Mouse (Mus musculus) cerebellum, adult 8-10 months (tissue): ENCODE measurements at regions not wholly inside any gene's neighbourhood (a gene's known extent, or its start where the extent isn't known, plus 50 kb on each side); places are given as distances from the start of the nearest gene placed in this dataset.
A peak's percentile ranks its signal among the peaks of the same experiment; 100 is the strongest.

Experiments used
- DNase-seq: peaks from one replicate; pipeline ENCODE4 v3.0.0; 2022

- DNase-seq = no peak
These were observed 802.1 kb downstream of the Nr2f2 start for GRCm38 (mm10) chr7:69564432-69564831.

DNA sequence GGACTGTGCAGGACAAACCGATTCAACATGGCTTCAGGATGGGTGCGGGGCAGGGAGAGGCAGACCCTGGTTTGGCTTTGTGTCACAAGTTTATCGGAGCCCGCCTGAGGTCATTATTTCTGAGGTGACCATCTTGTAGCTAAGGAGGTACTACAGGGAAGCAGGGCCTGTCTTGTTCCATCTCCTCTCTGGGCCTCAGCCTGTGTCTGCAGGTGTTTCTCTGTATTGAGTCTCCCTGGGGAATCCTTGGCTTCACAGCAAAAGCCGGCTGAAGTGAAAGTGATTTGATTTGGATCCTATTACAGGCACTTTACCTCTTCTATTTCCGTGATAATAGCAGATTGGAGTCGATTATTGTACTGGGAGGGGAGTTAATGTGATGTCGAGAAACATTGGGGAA lies 805.7 kb upstream of the Arrdc4 start:
- DNase-seq = no peak

DNA sequence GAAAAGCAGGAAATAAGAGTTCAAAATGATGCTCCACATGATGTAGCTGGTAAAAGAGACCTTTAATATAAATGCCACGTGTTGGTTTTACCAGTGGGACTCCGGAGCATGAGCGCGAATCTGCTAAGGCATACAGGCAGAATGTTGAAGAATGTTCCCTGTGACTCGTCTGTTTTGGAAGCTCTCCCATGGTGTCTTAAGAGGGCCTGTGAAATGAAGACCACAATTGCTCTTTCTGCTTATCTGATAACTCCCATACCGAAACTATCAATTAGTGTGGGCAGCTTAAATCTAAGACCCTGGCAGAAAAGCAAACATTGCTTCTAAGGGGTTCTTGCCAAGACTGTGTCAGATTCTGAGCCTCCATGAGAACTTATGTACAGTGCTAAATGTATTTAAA lies 804.9 kb upstream of the Arrdc4 start:
- DNase-seq = no peak

DNA sequence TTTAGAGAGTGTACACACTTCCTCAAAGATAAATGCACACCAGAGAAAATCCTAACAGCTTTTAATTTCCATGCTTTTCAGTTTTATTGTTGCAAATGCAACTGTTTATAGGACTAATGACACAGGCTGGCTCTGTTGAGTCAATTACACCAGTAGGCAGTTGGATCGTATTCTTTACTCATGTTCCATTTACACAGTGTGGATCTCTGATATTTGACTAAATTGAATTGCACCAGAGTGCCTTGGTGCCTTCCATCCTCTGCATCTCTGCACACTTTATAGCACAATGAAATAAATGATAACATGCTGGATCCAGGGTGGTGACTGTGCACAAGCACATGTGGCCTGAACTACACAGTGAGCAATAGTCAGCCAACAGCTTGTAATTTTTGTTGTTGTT lies 787.0 kb upstream of the Arrdc4 start:
- DNase-seq = no peak

DNA sequence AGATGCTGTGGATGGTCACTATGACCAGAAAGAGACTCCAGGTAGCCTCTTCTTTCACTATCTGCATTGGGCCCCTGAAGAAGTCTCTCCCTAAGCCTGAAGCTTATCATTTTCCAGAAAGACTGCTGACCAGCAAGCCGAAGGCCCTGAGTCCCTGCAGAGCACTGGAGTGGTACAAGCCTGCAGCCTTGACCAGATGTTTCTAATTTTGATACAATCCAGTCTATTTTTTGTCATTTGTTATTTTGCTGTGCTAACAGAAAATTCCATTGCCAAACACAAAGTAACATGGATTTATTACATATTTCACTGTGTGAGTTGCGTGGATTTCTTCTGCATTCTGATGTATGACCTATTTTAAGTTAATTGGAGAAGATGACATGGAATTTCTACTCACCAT lies 764.9 kb upstream of the Arrdc4 start:
- DNase-seq = no peak

GRCm38 (mm10) chr7:69510389-69510788 lies 761.3 kb upstream of the Arrdc4 start:
- no peak for DNase-seq

DNA sequence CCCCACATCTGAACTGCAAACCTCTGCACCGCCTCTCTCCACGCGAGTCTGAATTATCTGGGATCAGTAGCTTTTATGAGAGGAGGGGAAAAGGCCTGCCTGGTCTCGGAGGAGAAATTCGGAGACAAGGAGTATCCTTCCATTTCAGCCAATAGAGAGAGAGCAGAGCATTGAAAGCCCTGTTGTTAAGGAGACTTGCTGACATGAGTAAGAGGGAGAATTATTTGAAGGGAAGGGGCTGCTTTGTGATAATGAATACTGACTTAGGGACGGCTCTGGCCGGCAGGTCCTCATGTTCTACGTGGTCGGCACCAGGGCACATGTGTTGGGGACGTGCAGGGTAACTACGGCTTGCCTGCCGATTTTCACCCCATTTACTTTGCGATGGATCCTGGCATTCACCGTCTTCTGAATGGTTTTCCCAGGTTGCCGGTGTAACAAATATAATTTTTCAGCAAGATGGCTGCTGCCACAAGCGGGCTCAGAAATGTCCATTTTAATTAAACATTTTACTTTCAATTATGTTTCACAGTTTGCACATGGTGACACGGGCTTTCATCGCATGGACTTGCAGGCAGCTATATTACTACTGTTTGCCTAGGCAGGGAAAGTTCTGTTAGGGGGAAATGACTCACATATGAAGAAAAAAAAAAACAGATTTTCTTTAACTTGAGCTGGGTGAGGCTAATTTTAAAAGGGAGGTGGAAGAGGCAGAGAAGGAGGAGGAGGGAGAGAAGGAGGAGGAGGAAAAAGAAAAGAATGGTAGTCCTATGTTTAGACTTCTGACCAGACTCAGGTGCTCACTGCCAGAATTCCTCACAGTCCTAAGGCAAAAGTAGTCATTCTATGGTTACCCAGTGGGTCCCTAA lies 744.3 kb upstream of the Arrdc4 start:
- no peak for DNase-seq

GRCm38 (mm10) chr7:69490566-69491466 lies 741.8 kb upstream of the Arrdc4 start:
- peak; percentile 35 for DNase-seq

DNA sequence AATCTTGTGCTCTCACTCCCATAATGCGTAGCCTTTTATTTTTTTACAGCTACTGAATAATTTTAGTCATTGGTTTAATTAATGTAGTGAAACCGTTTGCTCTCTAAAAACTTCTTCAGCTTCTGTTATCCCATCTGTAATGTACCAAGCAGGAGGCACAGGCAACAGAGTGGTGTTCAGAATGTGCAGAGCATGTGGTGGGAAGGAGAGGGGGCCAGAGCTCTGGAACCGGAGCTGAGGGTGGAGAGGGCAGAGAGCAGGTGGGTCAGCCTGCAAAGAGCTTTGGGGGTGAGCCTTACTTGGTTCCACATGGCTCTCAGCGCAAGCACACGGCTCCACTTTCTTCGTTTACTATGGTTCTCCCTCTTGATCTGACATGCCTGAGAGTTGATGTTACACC lies 739.6 kb upstream of the Arrdc4 start:
- no peak for DNase-seq

- DNase-seq = no peak
These were observed 738.1 kb upstream of the Arrdc4 start for GRCm38 (mm10) chr7:69487111-69487510.

- DNase-seq = no peak
These were observed 735.5 kb upstream of the Arrdc4 start for GRCm38 (mm10) chr7:69484552-69484951.
